Mouse (Mus musculus) layer of hippocampus, adult 9-10 months (tissue): ENCODE data around the gene Cfap46.

Experiments used
- DNase-seq: peaks from one replicate; pipeline ENCODE4 v3.0.0; 2022; ENCODE audit warnings: low spot score

Gene Cfap46

GRCm38 (mm10) chr7:139683706-139684552 lies at the start of gene Cfap46:
Gene Cfap46, minus strand, starts transcription at chr7:139683817.
- DNase-seq, result peak; percentile 38

- no peak for DNase-seq
Observed at GRCm38 (mm10) chr7:139731276-139731696, 47.7 kb upstream of the Cfap46 start.

GRCm38 (mm10) chr7:139727072-139727471 lies 43.5 kb upstream of the Cfap46 start:
- no peak for DNase-seq

- no peak for DNase-seq
Observed at GRCm38 (mm10) chr7:139725641-139726040, 42.0 kb upstream of the Cfap46 start.

- no peak for DNase-seq
Observed at GRCm38 (mm10) chr7:139723986-139724385, 40.4 kb upstream of the Cfap46 start.

GRCm38 (mm10) chr7:139721196-139721595 lies 37.6 kb upstream of the Cfap46 start:
- DNase-seq, result no peak

GRCm38 (mm10) chr7:139717781-139718180 lies 34.2 kb upstream of the Cfap46 start:
- DNase-seq, result no peak

GRCm38 (mm10) chr7:139711821-139712220 lies 28.2 kb upstream of the Cfap46 start:
- DNase-seq, result no peak

GRCm38 (mm10) chr7:139706411-139707120 lies 22.9 kb upstream of the Cfap46 start:
- no peak for DNase-seq

GRCm38 (mm10) chr7:139705781-139706180 lies 22.2 kb upstream of the Cfap46 start:
- DNase-seq, result no peak

GRCm38 (mm10) chr7:139705081-139705480 lies 21.5 kb upstream of the Cfap46 start:
- DNase-seq, result no peak

GRCm38 (mm10) chr7:139703826-139704199 lies 20.2 kb upstream of the Cfap46 start:
- no peak for DNase-seq

GRCm38 (mm10) chr7:139703146-139703825 lies 19.7 kb upstream of the Cfap46 start:
- peak; percentile 73 for DNase-seq

- DNase-seq, result no peak
Observed at GRCm38 (mm10) chr7:139701651-139702301, 18.2 kb upstream of the Cfap46 start.

- peak; percentile 75 for DNase-seq
Observed at GRCm38 (mm10) chr7:139692641-139693294, 9.2 kb upstream of the Cfap46 start.

GRCm38 (mm10) chr7:139692211-139692610 lies 8.6 kb upstream of the Cfap46 start:
- no peak for DNase-seq

- no peak for DNase-seq
Observed at GRCm38 (mm10) chr7:139685336-139685735, 1.7 kb upstream of the Cfap46 start.

- DNase-seq, result peak; percentile 90
Observed at GRCm38 (mm10) chr7:139684553-139684929, 924 bp upstream of the Cfap46 start.

- no peak for DNase-seq
Observed at GRCm38 (mm10) chr7:139681921-139682598, 1.6 kb downstream of the Cfap46 start.

GRCm38 (mm10) chr7:139676433-139676832 lies 7.2 kb downstream of the Cfap46 start:
- no peak for DNase-seq

- peak; percentile 25 for DNase-seq
Observed at GRCm38 (mm10) chr7:139666871-139667270, 16.7 kb downstream of the Cfap46 start.
